Mouse (Mus musculus) cerebellum, adult 2 months (tissue): ENCODE measurements at regions not wholly inside any gene's neighbourhood (a gene's known extent, or its start where the extent isn't known, plus 50 kb on each side); places are given as distances from the start of the nearest gene placed in this dataset.

Source experiments
- DNase-seq, 2 experiments: peaks; one replicate each; pipeline ENCODE4 v3.0.0; 2021
- H3K27ac ChIP-seq: fragments of 200-500 bp; 2 replicates; pipeline ENCODE4 v1.5.1; 2012; ENCODE audit warnings: low read length, control low read depth, inconsistent platforms; ENCODE audit not compliant: insufficient read depth
- H3K27me3 ChIP-seq: fragments of 200-500 bp; 2 replicates; pipeline ENCODE4 v1.6.1; 2012; ENCODE audit warnings: inconsistent platforms, mild to moderate bottlenecking, low read length, moderate library complexity; ENCODE audit not compliant: control insufficient read depth, insufficient read depth
- H3K4me1 ChIP-seq: fragments of 200-500 bp; 2 replicates; pipeline ENCODE4 v1.6.1; 2011; ENCODE audit warnings: low read length; ENCODE audit not compliant: control insufficient read depth, insufficient read depth
- H3K4me3 ChIP-seq: fragments of 200-500 bp; replicated peaks from 2 replicates; pipeline ENCODE3; 2011; ENCODE audit warnings: mild to moderate bottlenecking, low read depth, low read length, control low read depth; ENCODE audit not compliant: insufficient read depth
- CTCF ChIP-seq: fragments of 200-500 bp; IDR thresholded peaks from 2 replicates; pipeline ENCODE4 v1.5.1; 2011; ENCODE audit warnings: low read depth, mild to moderate bottlenecking, control low read depth, low read length, moderate library complexity, borderline replicate concordance; ENCODE audit not compliant: insufficient read depth
- POLR2A ChIP-seq: fragments of 200-500 bp; IDR thresholded peaks from 2 replicates; pipeline ENCODE4 v1.6.1; 2011; ENCODE audit warnings: low read length, control low read depth, borderline replicate concordance; ENCODE audit not compliant: insufficient read depth
- WGBS: fragments of 180-500 bp; shearing (Covaris S2); methylation state at CpG from one replicate; pipeline ENCODE4 v1.1.7; 2018; 5-methylcytosine and 5-hydroxymethylcytosine counted together

GRCm38 (mm10) chr13:75514315-75515020 is 192.1 kb upstream of the Ell2 start:
- WGBS = 45% methylated on average over 1 of the region's 1 CpGs
- Histone ChIP-seq H3K4me3 (no peak overlapping the region), H3K27me3 (no peaks in the 10 kb centered on the region), H3K27ac (no peak overlapping the region), H3K4me1 (no peaks in the 10 kb centered on the region)
- DNase-seq = no peak
- no peak for TF ChIP-seq CTCF

GRCm38 (mm10) chr13:75523293-75524278 is 183.0 kb upstream of the Ell2 start:
- no peak overlapping the region for H3K27ac ChIP-seq
- 61% methylated on average over 4 of the region's 4 CpGs for WGBS
- no peak overlapping the region for H3K4me3 ChIP-seq
- TF ChIP-seq POLR2A (no peak), CTCF (no peak)
- H3K4me1 ChIP-seq = no peaks in the 10 kb centered on the region
- H3K27me3 ChIP-seq = no peaks in the 10 kb centered on the region
- no peak for DNase-seq

DNA sequence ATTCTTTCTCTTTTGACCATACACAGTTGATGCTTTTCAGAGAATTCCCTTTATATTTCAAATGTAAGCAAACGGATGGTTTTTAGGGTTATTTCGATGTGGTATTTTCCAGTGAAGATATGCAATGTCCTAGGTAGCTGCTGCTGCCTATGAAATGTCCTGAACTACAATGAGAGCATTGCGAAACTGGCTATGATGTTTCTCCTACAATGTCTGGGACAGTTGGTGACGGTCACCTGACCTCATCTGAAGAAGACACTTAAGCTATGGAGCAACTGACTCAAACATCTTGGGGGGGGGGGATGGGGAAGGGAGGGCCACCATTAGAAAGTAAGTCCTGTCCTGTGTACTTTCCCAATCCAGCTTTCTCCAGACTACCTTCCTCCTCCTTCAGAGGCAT is 182.1 kb upstream of the Ell2 start:
- no peak for DNase-seq
- WGBS = 97% methylated on average over 4 of the region's 4 CpGs
- Histone ChIP-seq H3K27me3 (no peaks in the 10 kb centered on the region), H3K27ac (no peak overlapping the region), H3K4me1 (no peaks in the 10 kb centered on the region), H3K4me3 (no peak overlapping the region)
- TF ChIP-seq CTCF (no peak), POLR2A (no peak)

DNA sequence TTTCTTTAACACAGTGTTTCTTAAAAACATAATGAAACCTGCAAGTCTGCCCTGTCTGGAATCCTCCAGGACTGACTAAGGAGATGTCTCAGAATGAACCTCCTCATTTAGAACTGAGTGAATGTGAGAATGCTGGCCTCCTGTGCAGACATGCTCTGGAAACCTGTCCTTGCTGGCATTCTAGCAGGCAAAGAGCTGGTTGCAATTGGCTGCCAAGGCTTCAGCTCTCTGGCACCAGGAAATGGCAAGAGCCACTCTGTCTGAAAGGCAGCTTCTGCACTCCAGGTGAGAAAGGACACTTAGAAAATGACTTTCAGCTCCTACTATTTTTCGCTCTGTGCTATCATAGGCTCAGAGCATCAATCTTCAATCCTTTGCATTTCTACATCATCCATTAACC is 175.0 kb upstream of the Ell2 start:
- 41% methylated on average over 1 of the region's 1 CpGs for WGBS
- TF ChIP-seq CTCF = no peak
- TF ChIP-seq POLR2A = no peak
- peak in 1 of 2 experiments; percentile 6 for DNase-seq
- H3K4me1 ChIP-seq = no peaks in the 10 kb centered on the region
- no peaks in the 10 kb centered on the region for H3K27me3 ChIP-seq
- no peak overlapping the region for H3K4me3 ChIP-seq
- no peak overlapping the region for H3K27ac ChIP-seq

DNA sequence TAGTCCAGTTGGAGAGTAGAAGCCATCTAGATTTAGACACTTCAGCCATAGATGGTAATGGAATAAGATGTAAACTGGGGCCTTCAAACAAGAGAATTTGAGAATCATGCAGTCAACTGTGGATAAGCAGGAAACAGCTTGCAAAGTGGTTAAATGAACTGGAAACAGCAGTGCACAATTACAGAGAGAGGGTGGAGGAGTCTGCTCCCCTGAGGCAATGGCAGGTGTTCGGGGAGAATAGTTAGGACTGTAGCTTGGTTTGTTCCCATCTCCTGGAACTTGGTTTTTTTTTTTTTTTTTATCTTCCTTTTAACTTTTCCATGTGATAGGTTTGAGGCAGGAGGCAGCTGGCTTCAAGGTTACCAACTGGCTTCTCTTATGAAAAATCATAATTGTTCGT is 165.1 kb upstream of the Ell2 start:
- Histone ChIP-seq H3K4me1 (no peaks in the 10 kb centered on the region), H3K27me3 (no peaks in the 10 kb centered on the region), H3K4me3 (no peak overlapping the region), H3K27ac (no peak overlapping the region)
- no peak for DNase-seq
- WGBS = 20% methylated on average over 2 of the region's 2 CpGs
- TF ChIP-seq CTCF (no peak), POLR2A (no peak)

DNA sequence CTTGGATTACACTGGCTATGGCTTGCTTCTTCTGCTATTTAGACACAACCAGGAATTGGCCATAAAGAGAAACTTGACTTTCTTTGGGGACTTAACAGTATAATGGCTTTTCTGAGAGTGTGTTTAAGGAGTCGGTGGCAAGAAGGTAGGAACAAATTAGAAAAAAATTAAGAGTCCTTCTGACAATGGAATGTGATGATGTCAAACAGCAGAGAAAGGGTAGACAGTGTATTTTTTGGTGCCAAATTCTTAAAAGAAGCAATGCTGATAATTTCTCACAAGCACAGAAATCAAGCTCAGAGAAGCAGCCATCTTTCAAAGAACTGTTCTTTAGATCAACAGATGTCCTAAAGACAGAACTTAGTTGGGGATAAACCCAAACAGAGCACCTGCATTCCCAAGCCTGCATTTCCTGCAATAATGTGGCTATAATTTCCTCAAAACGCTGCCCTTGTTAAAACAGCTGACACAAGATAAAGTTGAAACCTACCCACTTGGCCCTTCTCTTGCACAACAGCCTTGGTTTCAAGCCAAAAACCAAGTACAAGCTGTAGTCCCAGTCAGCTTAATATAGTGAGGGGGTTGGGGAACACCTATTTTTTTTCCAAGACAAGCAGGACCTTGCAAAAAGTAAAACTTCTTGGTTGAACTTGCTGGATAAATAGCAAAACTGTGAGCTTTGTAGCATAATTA is 164.2 kb upstream of the Ell2 start:
- Histone ChIP-seq H3K4me1 (no peaks in the 10 kb centered on the region), H3K27me3 (no peaks in the 10 kb centered on the region), H3K4me3 (no peak overlapping the region), H3K27ac (no peak overlapping the region)
- 42% methylated on average over 2 of the region's 2 CpGs for WGBS
- no peak for DNase-seq
- TF ChIP-seq POLR2A = no peak
- TF ChIP-seq CTCF = no peak

DNA sequence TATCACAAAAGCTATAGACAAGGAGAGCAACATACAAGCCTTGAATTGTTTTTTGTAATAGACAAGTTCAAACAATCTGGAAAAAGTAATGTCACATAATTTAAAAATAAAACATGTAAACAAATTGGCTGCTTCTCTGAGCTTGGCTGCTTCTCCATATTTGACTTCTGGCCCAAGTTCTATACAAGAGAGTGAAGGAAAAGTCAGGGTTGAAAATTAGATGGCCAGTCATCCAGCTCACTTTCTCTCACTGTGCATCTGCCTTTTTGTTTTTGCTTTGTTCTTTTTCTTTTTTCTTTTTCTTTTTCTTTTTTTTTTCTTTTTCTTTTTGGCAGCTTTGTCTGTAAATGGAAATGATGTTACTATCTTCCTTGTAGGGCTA is 163.6 kb upstream of the Ell2 start:
- Histone ChIP-seq H3K4me1 (no peaks in the 10 kb centered on the region), H3K4me3 (no peak overlapping the region), H3K27ac (no peak overlapping the region), H3K27me3 (no peaks in the 10 kb centered on the region)
- no peak for TF ChIP-seq POLR2A
- TF ChIP-seq CTCF = no peak
- DNase-seq = no peak
